Mouse (Mus musculus) spleen, adult 18-20 months (tissue): ENCODE data around the gene 4933405L10Rik.

Experiments
- DNase-seq, 2 experiments: peaks; one replicate each; pipeline ENCODE4 v3.0.0; 2022; ENCODE audit warnings: mixed read lengths in 2 of 2

4933405L10Rik gene

GRCm38 (mm10) chr8:105757796-105758276 lies 50.4 kb downstream of the 4933405L10Rik start:
- DNase-seq: no peak

- peak; percentile 93 to 99 for DNase-seq
Observed at GRCm38 (mm10) chr8:105758277-105759108, 51.0 kb downstream of the 4933405L10Rik start, which contains the start of gene Gfod2. Gene Gfod2 (minus strand): TSS chr8:105758664.
